ENCODE assay signal across 8 mouse cellular contexts in genomic region chrX:139216991-139217593, GRCm38 (mm10). TPM values are rescaled to one million over a fixed set of nuclear protein-coding genes. Genes with fewer than 3 reads are reported as not detected.
DNase-seq lines count a peak whose midpoint lies in the region; ATAC-seq lines count a peak whose summit lies in the region.

No protein-coding gene starts in this region.

- H3K4me1 ChIP-seq in forebrain, embryonic 14.5 days (ENCODE audit: control insufficient read depth, insufficient read depth, low read length), result no peaks in the 10 kb centered on the region
- no peaks in the 10 kb centered on the region for H3K4me1 ChIP-seq in hindbrain, embryonic 11.5 days (replicated peaks; ENCODE audit: control insufficient read depth, insufficient read depth, low read length)
- no peaks in the 10 kb centered on the region for H3K4me1 ChIP-seq in lung, embryonic 15.5 days

- no peaks in the 10 kb centered on the region for H3K9me3 ChIP-seq in forebrain, embryonic 14.5 days (replicated peaks; ENCODE audit: control insufficient read depth, low read length)
- H3K9me3 ChIP-seq in hindbrain, embryonic 11.5 days (ENCODE audit: control insufficient read depth, low read length), result no peaks in the 10 kb centered on the region
- H3K9me3 ChIP-seq in lung, embryonic 15.5 days, result no peaks in the 10 kb centered on the region

- peak overlapping the region; percentile 17; the same call in 1 of the 2 replicates for H3K9ac ChIP-seq in forebrain, embryonic 14.5 days (ENCODE audit: low read length)
- H3K9ac ChIP-seq in hindbrain, embryonic 11.5 days (ENCODE audit: low read depth, low read length), result no peak overlapping the region
- 0 out of 2 replicates have a peak overlapping the region, but pooled peaks have one; percentile 13 for H3K9ac ChIP-seq in lung, embryonic 15.5 days

- peak overlapping the region; percentile 27 for H3K4me3 ChIP-seq in forebrain, embryonic 14.5 days (ENCODE audit: low read depth, low read length)
- peak overlapping the region; percentile 34 for H3K4me3 ChIP-seq in hindbrain, embryonic 11.5 days (ENCODE audit: low read depth, low read length)
- H3K4me3 ChIP-seq in lung, embryonic 15.5 days, result peak overlapping the region; percentile 41

- H3K36me3 ChIP-seq in forebrain, embryonic 14.5 days (ENCODE audit: control insufficient read depth, insufficient read depth, low read length), result no peaks in the 10 kb centered on the region
- H3K36me3 ChIP-seq in hindbrain, embryonic 11.5 days (ENCODE audit: control insufficient read depth, insufficient read depth, low read length), result no peaks in the 10 kb centered on the region
- no peaks in the 10 kb centered on the region for H3K36me3 ChIP-seq in lung, embryonic 15.5 days

- no peaks in the 10 kb centered on the region for H3K27me3 ChIP-seq in forebrain, embryonic 14.5 days (replicated peaks; ENCODE audit: control insufficient read depth, insufficient read depth, low read length)
- no peaks in the 10 kb centered on the region for H3K27me3 ChIP-seq in hindbrain, embryonic 11.5 days (ENCODE audit: control insufficient read depth, insufficient read depth, low read length)
- no peaks in the 10 kb centered on the region for H3K27me3 ChIP-seq in lung, embryonic 15.5 days

- DNase-seq in ZHBTc4 (ENCODE audit: low read depth, low spot score), result peak; percentile 83
- peak; percentile 24 for DNase-seq in cerebellum, adult 11-12 months
- DNase-seq in forebrain, embryonic 14.5 days (ENCODE audit: low spot score), result peak; percentile 87
- peak; percentile 76 for DNase-seq in hindbrain, embryonic 11.5 days (ENCODE audit: low spot score)
- peak; percentile 50 to 69 for DNase-seq in layer of hippocampus, postnatal 10 days (ENCODE audit: low spot score in 2 of 2)
- peak; percentile 7 for DNase-seq in ovary, postnatal 14 days (ENCODE audit: low spot score)

- WGBS in forebrain, embryonic 14.5 days, result 28% methylated on average over 22 of the region's 22 CpGs
- 19% methylated on average over 22 of the region's 22 CpGs for WGBS in hindbrain, embryonic 11.5 days
- 19% methylated on average over 22 of the region's 22 CpGs for WGBS in lung, embryonic 15.5 days

- peak overlapping the region; percentile 49 for H3K4me2 ChIP-seq in forebrain, embryonic 14.5 days (ENCODE audit: low read length)
- peak overlapping the region; percentile 19 for H3K4me2 ChIP-seq in hindbrain, embryonic 11.5 days (replicated peaks; ENCODE audit: low read depth, low read length)
- H3K4me2 ChIP-seq in lung, embryonic 15.5 days, result peak overlapping the region; percentile 48

- no peak overlapping the region for H3K27ac ChIP-seq in forebrain, embryonic 14.5 days (ENCODE audit: low read depth, low read length)
- H3K27ac ChIP-seq in hindbrain, embryonic 11.5 days (ENCODE audit: low read depth, low read length), result no peak overlapping the region
- peak overlapping the region; percentile 55; the same call in 1 of the 2 replicates for H3K27ac ChIP-seq in lung, embryonic 15.5 days

- ATAC-seq in forebrain, embryonic 14.5 days, result peak; percentile 98
- ATAC-seq in hindbrain, embryonic 11.5 days (ENCODE audit: low FRiP score), result peak; percentile 94
- peak; percentile 91 for ATAC-seq in lung, embryonic 15.5 days (ENCODE audit: borderline replicate concordance, extremely low read depth, low FRiP score, low TSS enrichment)
- ATAC-seq in inflammation-experienced regulatory T-cells, adult 6 months, result no peak

RNA-seq across cellular contexts. Expression of gene Mum1l1, which starts 7.2 kb away (rescaled TPM):
- polyA plus RNA-seq in forebrain, embryonic 14.5 days (2014; fragmentation: Nextera tagmentation; extraction: Ambion mirVana), result 8.9 and 9.5 TPM in 2 replicates
- 17.1 and 18.3 TPM in 2 replicates for polyA plus RNA-seq in hindbrain, embryonic 11.5 days (2014; fragmentation: Nextera tagmentation; extraction: Ambion mirVana)
- 1 to 10 TPM; 4.9 to 6.2 TPM for total RNA-seq in layer of hippocampus, postnatal 10 days (2021)
- 37.4 and 38.0 TPM in 2 replicates for polyA plus RNA-seq in lung, embryonic 15.5 days (2015; fragmentation: Nextera tagmentation; extraction: Ambion mirVana)
- not detected for polyA plus RNA-seq in inflammation-experienced regulatory T-cells, adult 6 months (2017; shearing (Covaris generic))

RNA-seq across cellular contexts. Expression of gene 4933428M09Rik, which starts 38.1 kb away (rescaled TPM):
- polyA plus RNA-seq in forebrain, embryonic 14.5 days (2014; fragmentation: Nextera tagmentation; extraction: Ambion mirVana), result not detected in 2 replicates
- not detected in 2 replicates for polyA plus RNA-seq in hindbrain, embryonic 11.5 days (2014; fragmentation: Nextera tagmentation; extraction: Ambion mirVana)
- total RNA-seq in layer of hippocampus, postnatal 10 days (2021), result not detected
- polyA plus RNA-seq in lung, embryonic 15.5 days (2015; fragmentation: Nextera tagmentation; extraction: Ambion mirVana), result 0.31 TPM in 1 of 2 replicates, not detected in the other
- not detected for polyA plus RNA-seq in inflammation-experienced regulatory T-cells, adult 6 months (2017; shearing (Covaris generic))

Comparison
In these comparisons a context has a peak if more than half of its experiments do, and no peak if none do; other contexts are left out.
1. DNase-seq: peak in every context shown above with its lines; median percentile 87 in forebrain, embryonic 14.5 days; 83 in ZHBTc4; 76 in hindbrain, embryonic 11.5 days; 60 in layer of hippocampus, postnatal 10 days; 24 in cerebellum, adult 11-12 months; 7 in ovary, postnatal 14 days.